26 mouse cellular contexts compared by ENCODE assay signal in the genomic region with DNA sequence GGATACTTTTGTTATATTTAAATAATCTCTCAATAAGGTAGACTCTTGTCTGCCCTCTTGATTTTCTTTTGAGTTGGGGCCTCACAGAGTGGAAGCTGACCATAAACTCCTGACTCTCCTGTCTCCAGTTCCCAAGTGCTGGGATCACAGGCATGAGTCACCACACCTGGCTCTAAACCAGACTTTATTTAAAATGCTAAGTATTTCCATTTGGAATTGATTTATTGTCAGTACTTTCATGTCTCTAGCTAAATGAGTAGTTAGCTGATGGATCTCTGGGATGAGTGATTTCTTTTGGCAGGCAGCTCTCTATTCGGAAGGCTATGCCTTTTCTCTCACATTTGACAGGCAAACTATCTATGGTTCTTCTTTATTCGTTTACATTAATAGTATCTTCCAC.
A peak's percentile ranks its signal among the peaks of the same experiment; 100 is the strongest.
DNase-seq lines count a peak whose midpoint lies in the region; ATAC-seq and TF ChIP-seq lines count a peak whose summit lies in the region.
"Had no signal": no experiment of that assay in that cellular context is flagged by ENCODE, and none has a peak within 500 bp of the region (broad histone marks: within the 10 kb centered on the region; RNA-seq: fewer than 3 reads in every experiment).

No protein-coding gene starts in this region.

- POLR2A ChIA-PET in Patski (lab: Charles Lee), result no interaction called here

- H3K9ac ChIP-seq in forebrain, embryonic 16.5 days (replicated peaks; ENCODE audit: low read depth, low read length), result no peak overlapping the region
- H3K9ac ChIP-seq in forebrain, postnatal 0 days, result no peak overlapping the region
- H3K9ac ChIP-seq in midbrain, embryonic 14.5 days (replicated peaks; ENCODE audit: low read length), result no peak overlapping the region
- H3K9ac ChIP-seq in midbrain, postnatal 0 days (replicated peaks; ENCODE audit: low read length, poor library complexity, severe bottlenecking), result no peak overlapping the region
- H3K9ac ChIP-seq: embryonic facial prominence, embryonic 13.5 days; limb, embryonic 15.5 days; liver, embryonic 14.5 days; lung, embryonic 15.5 days had no signal

- no peak overlapping the region for H3K4me3 ChIP-seq in forebrain, embryonic 16.5 days (replicated peaks; ENCODE audit: low read length)
- H3K4me3 ChIP-seq in forebrain, postnatal 0 days (ENCODE audit: low read depth, low read length), result no peak overlapping the region
- no peak overlapping the region for H3K4me3 ChIP-seq in midbrain, embryonic 14.5 days (replicated peaks; ENCODE audit: low read depth, low read length)
- no peak overlapping the region for H3K4me3 ChIP-seq in midbrain, postnatal 0 days (ENCODE audit: low read depth, low read length)
- H3K4me3 ChIP-seq: embryonic facial prominence, embryonic 13.5 days; erythroblast, embryonic 14.5 days; heart, embryonic 10.5 days; limb, embryonic 15.5 days; lung, embryonic 15.5 days had no signal

- CTCF ChIA-PET in Patski (lab: Charles Lee), result interaction anchor here (1.1 to 1.2 kb wide), 2 partner anchors 12 to 20 kb away, joined by 3 to 4 read pairs; no protein-coding TSS in a partner anchor

- no peaks in the 10 kb centered on the region for H3K27me3 ChIP-seq in forebrain, embryonic 16.5 days (replicated peaks; ENCODE audit: control insufficient read depth, insufficient read depth, low read length)
- H3K27me3 ChIP-seq in forebrain, postnatal 0 days (ENCODE audit: insufficient read depth, low read length), result no peaks in the 10 kb centered on the region
- H3K27me3 ChIP-seq in midbrain, embryonic 14.5 days (ENCODE audit: control insufficient read depth, insufficient read depth, low read length), result no peaks in the 10 kb centered on the region
- no peaks in the 10 kb centered on the region for H3K27me3 ChIP-seq in midbrain, postnatal 0 days (ENCODE audit: insufficient read depth, low read length)
- H3K27me3 ChIP-seq in Patski, result no peaks in the 10 kb centered on the region
- H3K27me3 ChIP-seq: CH12.LX; embryonic facial prominence, embryonic 13.5 days; limb, embryonic 15.5 days; lung, embryonic 15.5 days had no signal

- H3K36me3 ChIP-seq in forebrain, embryonic 16.5 days (ENCODE audit: control insufficient read depth, insufficient read depth), result no peaks in the 10 kb centered on the region
- no peaks in the 10 kb centered on the region for H3K36me3 ChIP-seq in forebrain, postnatal 0 days (ENCODE audit: insufficient read depth)
- no peaks in the 10 kb centered on the region for H3K36me3 ChIP-seq in midbrain, embryonic 14.5 days (ENCODE audit: control insufficient read depth, insufficient read depth, low read length)
- no peaks in the 10 kb centered on the region for H3K36me3 ChIP-seq in midbrain, postnatal 0 days (ENCODE audit: insufficient read depth, low read length)
- H3K36me3 ChIP-seq: heart, embryonic 10.5 days; limb, embryonic 15.5 days; lung, embryonic 15.5 days had no signal

- H3K4me2 ChIP-seq in forebrain, embryonic 16.5 days (ENCODE audit: low read length), result no peak overlapping the region
- H3K4me2 ChIP-seq in forebrain, postnatal 0 days (ENCODE audit: low read depth), result no peak overlapping the region
- H3K4me2 ChIP-seq in midbrain, embryonic 14.5 days (ENCODE audit: low read length), result no peak overlapping the region
- no peak overlapping the region for H3K4me2 ChIP-seq in midbrain, postnatal 0 days (ENCODE audit: low read depth, low read length, poor library complexity, severe bottlenecking)
- H3K4me2 ChIP-seq: embryonic facial prominence, embryonic 13.5 days; limb, embryonic 15.5 days; lung, embryonic 15.5 days had no signal

- WGBS in forebrain, embryonic 16.5 days, result 63% methylated on average over 2 of the region's 2 CpGs
- 61% methylated on average over 2 of the region's 2 CpGs for WGBS in forebrain, postnatal 0 days
- 78% methylated on average over 2 of the region's 2 CpGs for WGBS in midbrain, embryonic 14.5 days
- 78% methylated on average over 2 of the region's 2 CpGs for WGBS in midbrain, postnatal 0 days

- no peak for DNase-seq in forebrain, postnatal 0 days
- no peak for DNase-seq in midbrain, embryonic 14.5 days
- no peak for DNase-seq in midbrain, postnatal 0 days (ENCODE audit: low spot score)
- peak; percentile 4 for DNase-seq in Patski (ENCODE audit: low read depth, low spot score)
- no peak for DNase-seq in cerebellum, adult 9-11 months
- no peak for DNase-seq in cerebellum, postnatal 14 days
- DNase-seq: B cell, adult 2 months; cerebellum, adult 11-12 months; cerebellum, postnatal 25 days; embryo, embryonic 11 days; gastrocnemius, postnatal 10 days; kidney, postnatal 36 days; lung, postnatal 4 days; right cerebral cortex, postnatal 25 days had no signal

- TF ChIP-seq CTCF in forebrain, postnatal 0 days (IDR thresholded peaks at IDR 0.05; ENCODE audit: low read depth), result no peak
- TF ChIP-seq CTCF in midbrain, postnatal 0 days (IDR thresholded peaks at IDR 0.05), result no peak
- TF ChIP-seq CTCF in Patski (IDR thresholded peaks at IDR 0.05), result no peak

- no peak for ATAC-seq in forebrain, embryonic 16.5 days
- ATAC-seq in forebrain, postnatal 0 days, result no peak
- ATAC-seq in midbrain, embryonic 14.5 days (ENCODE audit: low FRiP score, low TSS enrichment), result no peak
- no peak for ATAC-seq in midbrain, postnatal 0 days (ENCODE audit: low FRiP score)
- no peak for ATAC-seq in Patski
- ATAC-seq: forebrain, embryonic 14.5 days; hindbrain, postnatal 0 days; intestine, postnatal 0 days had no signal

- in situ Hi-C loops in Patski (cut with MboI; ENCODE audit: low pct_unique_long_range_greater_than_20kb), result no loop called here

- H3K4me1 ChIP-seq in forebrain, embryonic 16.5 days (replicated peaks; ENCODE audit: control insufficient read depth, insufficient read depth, low read length), result 0 out of 2 replicates have a peak, but pooled peaks cover 4% of the 10 kb centered on the region
- no peaks in the 10 kb centered on the region for H3K4me1 ChIP-seq in forebrain, postnatal 0 days (ENCODE audit: insufficient read depth)
- peaks cover 30% of the 10 kb centered on the region for H3K4me1 ChIP-seq in midbrain, embryonic 14.5 days (ENCODE audit: control insufficient read depth, insufficient read depth, low read length)
- H3K4me1 ChIP-seq in midbrain, postnatal 0 days (ENCODE audit: insufficient read depth, low read length), result no peaks in the 10 kb centered on the region
- H3K4me1 ChIP-seq: heart, embryonic 10.5 days; limb, embryonic 15.5 days; lung, embryonic 15.5 days had no signal

- peak overlapping the region; percentile 34; the same call in 1 of the 2 replicates for H3K27ac ChIP-seq in forebrain, embryonic 16.5 days (ENCODE audit: low read length)
- H3K27ac ChIP-seq in forebrain, postnatal 0 days (ENCODE audit: low read depth, low read length), result no peak overlapping the region
- H3K27ac ChIP-seq in midbrain, embryonic 14.5 days (replicated peaks; ENCODE audit: low read depth, low read length), result peak overlapping the region; percentile 41; the same call in 1 of the 2 replicates
- no peak overlapping the region for H3K27ac ChIP-seq in midbrain, postnatal 0 days (ENCODE audit: low read depth, low read length)
- H3K27ac ChIP-seq: embryonic facial prominence, embryonic 13.5 days; heart, embryonic 10.5 days; hindbrain, postnatal 0 days; limb, embryonic 15.5 days; liver, embryonic 14.5 days; lung, embryonic 15.5 days had no signal

- no peaks in the 10 kb centered on the region for H3K9me3 ChIP-seq in forebrain, embryonic 16.5 days (ENCODE audit: control insufficient read depth, low read length)
- no peaks in the 10 kb centered on the region for H3K9me3 ChIP-seq in forebrain, postnatal 0 days (ENCODE audit: low read length)
- no peaks in the 10 kb centered on the region for H3K9me3 ChIP-seq in midbrain, embryonic 14.5 days (ENCODE audit: control insufficient read depth, low read length)
- H3K9me3 ChIP-seq in midbrain, postnatal 0 days (ENCODE audit: low read length), result no peaks in the 10 kb centered on the region
- H3K9me3 ChIP-seq: embryonic facial prominence, embryonic 13.5 days; G1E; heart, embryonic 10.5 days; limb, embryonic 15.5 days; lung, embryonic 15.5 days had no signal

Comparison
In these comparisons a context has a peak if more than half of its experiments do, and no peak if none do; other contexts are left out.
1. H3K27ac ChIP-seq: peak in forebrain, embryonic 16.5 days (single experiment) and midbrain, embryonic 14.5 days (single experiment); none in forebrain, postnatal 0 days (single experiment) and midbrain, postnatal 0 days (single experiment).